Mouse (Mus musculus): ENCODE results near the gene AU040320. TPM values are rescaled to one million over a fixed set of nuclear protein-coding genes. Genes with fewer than 3 reads are reported as not detected.

AU040320 gene
- total RNA-seq (2021) (10 to 100 TPM; 26.7 to 35.5 TPM), polyA plus RNA-seq (2012; rRNA removed) (27.6 and 28.8 TPM in 2 replicates)
- long read RNA-seq, full-length matches to known transcripts = 29 of 43 reads
- long read RNA-seq, partial matches to known transcripts = 5 of 43 reads
- long read RNA-seq, other reads (novel, unspliced or antisense) = 9 of 43 reads

DNA sequence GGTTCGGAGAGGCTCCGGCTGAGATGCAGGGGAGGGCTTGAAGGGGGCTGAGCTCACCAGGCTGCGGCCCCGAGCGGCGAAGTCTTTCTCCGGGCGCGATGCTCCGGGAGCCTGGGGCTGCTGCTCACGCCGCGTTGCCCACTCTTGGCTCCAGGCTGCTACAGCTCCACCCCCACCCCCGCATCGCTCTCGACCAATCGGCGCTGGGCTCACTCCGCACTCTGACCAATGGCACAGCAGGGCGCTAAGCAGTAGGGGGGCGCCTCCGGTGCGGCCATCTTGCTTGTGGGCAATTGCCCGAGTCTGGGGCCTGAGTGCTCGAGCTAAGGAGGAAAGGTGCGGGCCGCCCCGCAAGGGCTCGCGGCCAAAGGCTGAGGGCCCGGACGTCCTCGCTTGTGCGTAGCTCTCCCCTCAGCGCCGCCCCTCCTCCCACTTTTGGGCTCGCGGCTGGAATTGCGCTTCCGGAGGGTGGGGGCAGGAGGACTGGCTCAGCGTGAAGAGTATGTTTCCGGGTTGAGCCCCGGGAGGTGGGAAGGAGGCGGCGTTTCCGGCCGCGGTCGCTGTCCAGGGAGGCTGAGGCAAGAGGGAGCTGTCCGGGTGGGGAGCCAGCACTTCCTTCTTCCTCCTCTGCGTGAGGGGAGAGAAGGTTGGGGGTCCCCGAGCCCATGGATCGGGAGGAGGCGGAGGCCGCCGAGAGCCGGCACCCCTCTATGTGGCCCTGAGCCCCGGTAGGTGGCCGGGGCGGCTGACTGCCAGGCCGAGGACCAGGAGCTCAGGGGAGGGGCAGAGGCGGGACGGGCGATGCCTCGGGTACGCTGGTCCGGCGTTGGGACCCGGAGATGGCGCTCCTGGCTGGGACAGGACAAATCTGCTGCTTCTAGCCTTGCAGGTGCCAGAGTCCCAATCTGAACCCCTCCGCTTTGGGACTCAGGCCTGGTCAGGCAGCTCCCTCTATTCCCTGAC is at the start of gene AU040320, which contains the start of gene Ncdn:
Gene AU040320 (plus strand): TSS at position 277 of the 963 bp plus-strand sequence.
Gene Ncdn (minus strand): TSS at position 171 of the 963 bp plus-strand sequence.
- H3K36me3 ChIP-seq (ENCODE audit: control insufficient read depth, insufficient read depth, low read length) = peaks cover 3% of the 10 kb centered on the region
- peak within 1 kb of the TSS; percentile 91 for H3K9ac ChIP-seq (ENCODE audit: low read depth, low read length)
- TF ChIP-seq EP300 (IDR thresholded peaks at IDR 0.05; ENCODE audit: insufficient read depth, low read depth, low read length) (no peak), POLR2A (IDR thresholded peaks at IDR 0.05; ENCODE audit: insufficient read depth, low read depth, low read length) (peak; percentile 77), CTCF (IDR thresholded peaks at IDR 0.05) (peak; percentile 24; the same call in 1 of the 2 replicates)
- peak within 1 kb of the TSS; percentile 95 for H3K27ac ChIP-seq
- DNase-seq = peak; percentile 96 to 97
- peaks cover 6% of the 10 kb centered on the region for H3K4me1 ChIP-seq (ENCODE audit: control insufficient read depth, insufficient read depth, low read length)
- intact Hi-C loops (cut with DNase I) = loop anchor here (5.0 to 10.0 kb wide), 2 partner anchors 76 to 211 kb away; partner anchors contain the start of genes Psmb2 and Zmym4
- under 1% methylated on average over 71 of the region's 71 CpGs for WGBS
- no peaks in the 10 kb centered on the region for H3K27me3 ChIP-seq (ENCODE audit: control insufficient read depth, insufficient read depth, low read length)
- peak within 1 kb of the TSS; percentile 88 for H3K4me3 ChIP-seq
- H3K79me2 ChIP-seq (replicated peaks; ENCODE audit: control insufficient read depth, insufficient read depth, low read length) = no peaks in the 10 kb centered on the region

DNA sequence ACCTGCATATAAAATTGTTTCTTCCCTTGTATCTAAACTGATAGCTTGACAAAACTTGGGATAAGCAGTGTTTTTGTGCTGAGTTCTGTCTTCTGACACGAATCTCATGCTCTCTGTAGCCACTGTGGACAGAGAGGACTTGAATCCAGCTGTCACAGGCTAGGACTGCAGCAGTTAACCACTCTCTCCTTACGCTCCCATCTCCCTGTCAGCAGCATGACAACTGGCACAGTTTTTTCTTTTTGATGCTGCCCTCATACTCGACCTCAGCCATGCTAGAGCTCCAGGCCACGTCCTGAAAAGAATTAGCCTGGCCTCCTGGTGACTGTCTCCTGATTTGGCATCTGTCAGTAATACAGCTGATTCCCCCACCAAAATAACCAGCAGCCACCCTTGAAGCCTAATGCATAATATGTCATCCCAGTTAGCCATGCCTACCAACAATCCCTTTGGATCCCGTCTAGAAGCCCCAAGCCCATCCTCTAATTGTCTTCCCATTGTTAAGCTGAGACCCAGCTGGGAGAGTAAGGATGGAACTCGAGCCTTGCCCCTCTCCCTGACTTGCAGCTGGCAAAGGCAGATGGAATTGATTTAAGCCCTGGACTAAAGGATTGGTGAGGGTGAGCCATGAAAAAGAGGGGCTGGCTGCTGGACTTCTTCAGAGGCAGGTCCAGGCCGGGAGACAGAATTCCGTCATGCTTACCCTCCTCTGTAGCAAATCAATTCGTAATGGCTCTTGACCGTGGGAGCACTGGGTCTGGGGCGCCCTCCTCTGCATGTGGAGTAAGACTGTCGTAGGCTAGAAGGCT is 46.5 kb upstream of the AU040320 start:
- 82% methylated on average over 12 of the region's 12 CpGs for WGBS
- Histone ChIP-seq H3K4me1 (ENCODE audit: control insufficient read depth, insufficient read depth, low read length) (no peaks in the 10 kb centered on the region), H3K27me3 (ENCODE audit: control insufficient read depth, insufficient read depth, low read length) (no peaks in the 10 kb centered on the region), H3K9ac (ENCODE audit: low read depth, low read length) (no peak overlapping the region), H3K79me2 (replicated peaks; ENCODE audit: control insufficient read depth, insufficient read depth, low read length) (no peaks in the 10 kb centered on the region), H3K27ac (no peak overlapping the region), H3K36me3 (ENCODE audit: control insufficient read depth, insufficient read depth, low read length) (no peaks in the 10 kb centered on the region; the same call in 1 of the 2 replicates), H3K4me3 (no peak overlapping the region)
- intact Hi-C loops (cut with DNase I) = no loop called here
- TF ChIP-seq EP300 (IDR thresholded peaks at IDR 0.05; ENCODE audit: insufficient read depth, low read depth, low read length) = no peak
- no peak for TF ChIP-seq POLR2A (IDR thresholded peaks at IDR 0.05; ENCODE audit: insufficient read depth, low read depth, low read length)
- TF ChIP-seq CTCF (IDR thresholded peaks at IDR 0.05) = no peak
- DNase-seq = no peak

- Histone ChIP-seq H3K27me3 (ENCODE audit: control insufficient read depth, insufficient read depth, low read length) (no peaks in the 10 kb centered on the region), H3K27ac (no peak overlapping the region), H3K79me2 (replicated peaks; ENCODE audit: control insufficient read depth, insufficient read depth, low read length) (no peaks in the 10 kb centered on the region), H3K36me3 (ENCODE audit: control insufficient read depth, insufficient read depth, low read length) (no peaks in the 10 kb centered on the region; the same call in 1 of the 2 replicates), H3K4me3 (no peak overlapping the region), H3K4me1 (ENCODE audit: control insufficient read depth, insufficient read depth, low read length) (no peaks in the 10 kb centered on the region), H3K9ac (ENCODE audit: low read depth, low read length) (no peak overlapping the region)
- intact Hi-C loops (cut with DNase I) = no loop called here
- TF ChIP-seq POLR2A (IDR thresholded peaks at IDR 0.05; ENCODE audit: insufficient read depth, low read depth, low read length) (no peak), CTCF (IDR thresholded peaks at IDR 0.05) (no peak)
- DNase-seq = no peak
- 85% methylated on average over 5 of the region's 5 CpGs for WGBS
Measured at GRCm38 (mm10) chr4:126707439-126707826, 45.9 kb upstream of the AU040320 start.

- intact Hi-C loops (cut with DNase I) = no loop called here
- TF ChIP-seq CTCF (IDR thresholded peaks at IDR 0.05) = no peak
- Histone ChIP-seq H3K9ac (ENCODE audit: low read depth, low read length) (no peak overlapping the region), H3K27ac (no peak overlapping the region), H3K4me3 (no peak overlapping the region), H3K27me3 (ENCODE audit: control insufficient read depth, insufficient read depth, low read length) (peaks cover 32% of the 10 kb centered on the region), H3K79me2 (replicated peaks; ENCODE audit: control insufficient read depth, insufficient read depth, low read length) (no peaks in the 10 kb centered on the region), H3K4me1 (ENCODE audit: control insufficient read depth, insufficient read depth, low read length) (no peaks in the 10 kb centered on the region), H3K36me3 (ENCODE audit: control insufficient read depth, insufficient read depth, low read length) (no peaks in the 10 kb centered on the region)
- no peak for DNase-seq
- WGBS = 6% methylated on average over 18 of the region's 18 CpGs
Measured at GRCm38 (mm10) chr4:126732111-126732510, 21.2 kb upstream of the AU040320 start.

DNA sequence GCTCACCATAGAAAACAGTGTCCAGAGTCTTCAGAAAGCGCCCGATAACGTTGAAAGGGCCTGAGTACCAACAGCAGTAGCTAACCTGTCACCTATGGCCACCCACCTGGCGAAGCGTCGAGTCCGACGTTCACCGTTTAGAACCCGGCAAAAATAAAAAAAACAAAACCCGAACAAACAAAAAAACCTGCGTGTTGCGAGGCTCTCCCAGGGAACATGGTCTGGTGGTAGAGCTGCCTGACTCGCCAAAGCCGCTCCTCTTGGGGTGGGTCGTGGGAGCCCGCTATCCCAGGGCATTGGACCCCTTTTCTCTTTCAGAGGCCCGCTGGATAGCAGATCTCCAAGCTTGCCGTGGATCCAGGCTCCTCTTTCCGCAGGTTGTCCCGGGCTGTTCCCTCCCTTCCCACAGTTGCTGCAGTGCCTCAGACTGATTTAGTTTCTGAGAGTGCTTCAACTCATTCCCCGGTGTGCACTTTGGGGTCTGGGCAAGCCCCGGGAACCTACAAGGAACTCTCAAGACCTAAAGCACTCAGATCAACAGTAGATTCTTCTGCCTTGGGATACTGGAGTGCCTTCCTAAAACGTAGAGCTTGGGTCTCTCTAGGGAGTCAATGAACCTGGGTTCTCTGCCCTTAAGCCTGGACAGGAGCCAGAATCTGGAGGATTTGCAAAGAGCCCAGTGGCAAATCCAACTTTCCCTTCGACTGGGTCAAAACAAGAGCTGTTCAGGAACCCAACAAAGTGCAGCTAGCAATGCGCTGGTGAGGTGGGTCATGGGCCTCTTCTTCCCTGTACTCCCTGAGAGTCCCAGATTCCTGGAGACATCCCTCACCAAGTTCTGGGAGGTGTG is 20.6 kb upstream of the AU040320 start:
- no peak for DNase-seq
- no peak for TF ChIP-seq POLR2A (IDR thresholded peaks at IDR 0.05; ENCODE audit: insufficient read depth, low read depth, low read length)
- no peak for TF ChIP-seq CTCF (IDR thresholded peaks at IDR 0.05)
- TF ChIP-seq EP300 (IDR thresholded peaks at IDR 0.05; ENCODE audit: insufficient read depth, low read depth, low read length) = no peak
- WGBS = 8% methylated on average over 26 of the region's 26 CpGs
- intact Hi-C loops (cut with DNase I) = no loop called here
- Histone ChIP-seq H3K4me1 (ENCODE audit: control insufficient read depth, insufficient read depth, low read length) (no peaks in the 10 kb centered on the region), H3K27me3 (ENCODE audit: control insufficient read depth, insufficient read depth, low read length) (peaks cover 32% of the 10 kb centered on the region), H3K79me2 (replicated peaks; ENCODE audit: control insufficient read depth, insufficient read depth, low read length) (no peaks in the 10 kb centered on the region), H3K36me3 (ENCODE audit: control insufficient read depth, insufficient read depth, low read length) (no peaks in the 10 kb centered on the region), H3K4me3 (no peak overlapping the region), H3K9ac (ENCODE audit: low read depth, low read length) (no peak overlapping the region), H3K27ac (no peak overlapping the region)
